Mouse (Mus musculus): ENCODE data around the gene Dhtkd1.
"Not testable (repeated sequence)": the region's sequence is repeated elsewhere in the genome, so short reads cannot be mapped to it uniquely, and the experiment has no call there.

Gene Dhtkd1

DNA sequence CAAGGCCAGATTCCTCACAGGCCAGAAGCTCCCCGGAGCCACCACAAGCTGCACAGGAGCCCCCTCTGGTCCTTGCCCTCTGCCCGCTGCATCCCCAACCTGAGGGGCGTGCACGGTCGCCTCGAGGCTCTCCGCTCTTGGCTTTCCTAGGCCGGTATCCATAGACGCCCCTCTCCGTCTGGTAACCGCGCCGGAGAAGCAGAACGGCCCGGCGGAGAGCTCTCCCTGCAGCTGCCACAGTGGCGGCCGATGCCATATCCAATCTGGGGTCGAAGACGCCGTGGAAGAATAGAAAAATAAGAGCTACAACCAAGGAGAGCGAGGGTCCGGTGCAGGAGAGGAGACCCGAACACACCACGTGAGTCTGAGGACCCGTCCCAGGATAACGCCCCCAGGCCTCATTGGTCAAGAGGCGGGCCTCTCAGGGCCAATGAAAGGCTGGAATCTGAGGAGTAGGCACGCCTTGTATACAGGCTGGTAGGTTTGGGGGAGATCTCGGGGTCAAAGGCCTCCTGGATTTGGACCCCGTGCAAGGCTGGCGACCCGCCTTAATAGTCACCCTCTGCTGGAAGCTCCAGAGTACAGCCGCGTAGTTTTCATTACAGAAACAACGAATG lies at the start of gene Dhtkd1:
Gene Dhtkd1 (minus strand): TSS at position 377 of the 617 bp plus-strand sequence.
- peak; percentile 32 for DNase-seq (ENCODE audit: low read depth, low spot score)

DNA sequence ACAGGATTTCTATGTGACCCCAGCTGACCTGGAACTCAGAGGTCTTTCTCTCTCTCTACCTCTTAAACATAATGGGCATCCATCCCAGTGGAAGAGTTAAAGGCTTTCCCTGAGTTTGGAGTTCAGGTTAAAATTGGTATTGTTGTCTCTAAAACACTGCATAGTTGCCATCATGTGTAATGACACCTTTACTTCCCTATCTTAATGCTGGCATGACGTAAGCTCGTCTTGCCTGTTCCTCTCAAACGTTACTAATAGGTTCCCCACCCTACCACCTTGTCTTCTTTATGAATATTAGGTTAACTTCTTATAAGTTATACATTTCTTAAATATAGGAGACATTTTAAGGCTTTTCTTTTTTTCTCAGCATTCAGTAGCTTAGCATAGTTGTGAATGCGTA lies 34.9 kb upstream of the Dhtkd1 start:
- DNase-seq (ENCODE audit: low read depth, low spot score): no peak

DNA sequence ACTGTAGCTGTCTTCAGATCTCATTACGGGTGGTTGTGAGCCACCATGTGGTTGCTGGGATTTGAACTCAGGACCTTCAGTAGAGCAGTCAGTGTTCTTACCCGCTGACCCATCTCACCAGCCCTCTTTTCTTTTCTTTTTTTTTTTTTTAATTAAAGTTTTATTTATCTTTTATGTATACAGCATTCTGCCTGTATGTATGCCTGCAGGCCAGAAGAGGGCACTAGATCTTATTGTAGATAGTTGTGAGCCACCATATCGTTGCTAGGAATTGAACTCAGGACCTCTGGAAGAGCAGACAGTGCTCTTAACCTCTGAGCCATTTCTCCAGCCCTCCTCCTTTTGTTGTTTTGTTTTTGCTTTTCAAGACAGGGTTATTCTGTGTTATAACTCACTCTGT lies 28.0 kb upstream of the Dhtkd1 start:
- not testable (repeated sequence) for DNase-seq (ENCODE audit: low read depth, low spot score)

DNA sequence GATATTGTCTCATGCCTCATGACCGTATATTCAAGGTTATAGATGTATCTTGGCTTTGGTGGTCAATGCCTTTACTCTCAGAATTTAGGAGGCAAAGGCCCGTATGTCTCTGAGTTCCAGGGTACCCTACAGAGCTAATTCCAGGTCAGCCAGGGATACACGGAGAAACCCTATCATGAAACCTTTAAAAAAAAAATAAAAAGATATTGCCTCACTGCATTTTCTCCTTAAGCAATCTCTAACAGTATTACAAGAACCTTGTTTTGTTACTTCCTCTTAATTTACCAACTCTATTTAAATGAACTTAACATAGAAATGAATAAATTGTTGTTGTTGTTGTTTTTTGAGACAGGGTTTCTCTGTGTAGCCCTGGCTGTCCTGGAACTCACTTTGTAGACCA lies 23.4 kb upstream of the Dhtkd1 start:
- DNase-seq (ENCODE audit: low read depth, low spot score): no peak

DNA sequence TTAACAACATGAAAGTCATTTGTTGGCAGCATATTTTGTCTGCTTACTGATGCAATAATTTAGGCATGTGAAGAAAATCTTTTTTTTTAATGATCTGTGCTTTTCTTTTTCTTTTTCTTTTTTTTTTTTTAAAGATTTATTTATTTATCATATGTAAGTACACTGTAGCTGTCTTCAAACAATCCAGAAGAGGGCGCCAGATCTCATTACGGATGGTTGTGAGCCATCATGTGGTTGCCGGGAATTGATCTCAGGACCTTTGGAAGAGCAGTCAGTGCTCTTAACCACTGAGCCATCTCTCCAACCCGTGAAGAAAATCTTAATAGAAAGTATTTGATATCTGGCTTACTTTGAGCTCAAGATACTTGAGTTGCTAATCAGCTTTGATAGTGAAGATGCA lies 21.1 kb upstream of the Dhtkd1 start:
- peak; percentile 25 for DNase-seq (ENCODE audit: low read depth, low spot score)

DNA sequence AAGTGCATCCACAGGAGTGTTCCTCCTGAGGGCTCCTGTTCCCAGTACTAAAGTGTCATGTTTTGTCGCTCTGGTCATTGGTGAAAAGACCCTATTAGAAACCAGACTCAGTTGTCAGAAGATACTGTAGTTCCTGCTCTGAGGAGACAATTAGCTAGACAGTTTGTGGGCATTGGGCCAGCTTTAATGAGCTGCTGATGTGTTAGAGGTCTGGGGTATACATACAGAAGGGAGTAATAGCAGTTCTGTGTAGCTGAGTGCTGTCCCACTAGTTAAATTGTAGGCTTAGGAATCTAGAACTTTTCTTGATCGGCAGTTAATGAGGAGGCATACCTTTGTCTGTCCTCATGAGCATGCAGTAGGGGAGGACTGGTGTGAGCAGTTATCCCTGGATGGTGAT lies 19.7 kb upstream of the Dhtkd1 start:
- DNase-seq (ENCODE audit: low read depth, low spot score): no peak

DNA sequence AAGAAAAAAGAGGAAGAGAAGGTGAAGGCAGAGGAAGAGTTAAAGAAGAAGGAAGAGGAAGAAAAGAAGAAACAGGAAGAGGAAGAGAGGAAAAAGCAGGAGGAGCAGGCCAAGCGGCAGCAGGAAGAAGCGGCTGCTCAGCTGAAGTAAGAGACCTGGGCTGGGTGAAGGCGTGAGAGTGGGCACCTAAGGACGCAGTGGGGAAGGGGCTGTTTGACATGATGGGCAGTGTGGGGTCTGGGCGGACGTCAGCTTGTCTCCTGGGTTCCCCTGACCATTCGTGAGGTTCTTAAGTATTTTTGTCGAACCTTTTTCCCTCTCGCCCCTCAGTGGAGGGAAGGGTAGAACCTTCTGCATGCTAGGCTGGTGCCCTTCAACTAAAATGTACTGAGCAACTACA lies 15.1 kb upstream of the Dhtkd1 start:
- DNase-seq (ENCODE audit: low read depth, low spot score): no peak

DNA sequence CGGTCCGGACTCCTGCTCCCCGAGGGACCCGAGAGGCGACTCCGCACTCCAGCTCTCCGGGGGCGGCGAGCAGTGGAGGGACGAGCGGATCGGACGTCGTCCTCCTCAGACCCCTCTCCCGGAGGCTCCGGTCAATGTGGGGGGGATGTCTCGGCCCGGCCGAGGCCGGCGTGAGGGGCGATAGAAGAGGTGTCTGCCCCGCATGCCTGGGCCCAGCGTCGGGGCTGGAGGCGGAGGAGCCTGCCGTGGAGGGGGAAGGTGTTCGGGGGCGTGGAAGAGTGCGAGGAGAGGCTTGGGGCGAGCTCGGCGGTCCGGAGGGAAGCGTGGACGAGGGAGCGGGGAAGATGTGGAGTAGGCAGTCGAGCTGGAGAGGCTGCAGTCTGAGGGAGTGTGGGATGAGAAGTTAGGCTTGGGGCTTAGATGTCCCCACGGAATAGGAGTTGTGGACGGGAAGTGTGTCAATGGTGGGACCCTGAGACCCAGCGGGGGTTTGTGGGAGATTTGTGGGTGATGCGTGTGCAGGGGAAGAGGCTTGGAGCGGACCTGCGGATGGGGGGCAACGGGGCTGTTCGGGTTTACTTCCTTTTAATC lies 9.1 kb upstream of the Dhtkd1 start:
- peak; percentile 64 for DNase-seq (ENCODE audit: low read depth, low spot score)

DNA sequence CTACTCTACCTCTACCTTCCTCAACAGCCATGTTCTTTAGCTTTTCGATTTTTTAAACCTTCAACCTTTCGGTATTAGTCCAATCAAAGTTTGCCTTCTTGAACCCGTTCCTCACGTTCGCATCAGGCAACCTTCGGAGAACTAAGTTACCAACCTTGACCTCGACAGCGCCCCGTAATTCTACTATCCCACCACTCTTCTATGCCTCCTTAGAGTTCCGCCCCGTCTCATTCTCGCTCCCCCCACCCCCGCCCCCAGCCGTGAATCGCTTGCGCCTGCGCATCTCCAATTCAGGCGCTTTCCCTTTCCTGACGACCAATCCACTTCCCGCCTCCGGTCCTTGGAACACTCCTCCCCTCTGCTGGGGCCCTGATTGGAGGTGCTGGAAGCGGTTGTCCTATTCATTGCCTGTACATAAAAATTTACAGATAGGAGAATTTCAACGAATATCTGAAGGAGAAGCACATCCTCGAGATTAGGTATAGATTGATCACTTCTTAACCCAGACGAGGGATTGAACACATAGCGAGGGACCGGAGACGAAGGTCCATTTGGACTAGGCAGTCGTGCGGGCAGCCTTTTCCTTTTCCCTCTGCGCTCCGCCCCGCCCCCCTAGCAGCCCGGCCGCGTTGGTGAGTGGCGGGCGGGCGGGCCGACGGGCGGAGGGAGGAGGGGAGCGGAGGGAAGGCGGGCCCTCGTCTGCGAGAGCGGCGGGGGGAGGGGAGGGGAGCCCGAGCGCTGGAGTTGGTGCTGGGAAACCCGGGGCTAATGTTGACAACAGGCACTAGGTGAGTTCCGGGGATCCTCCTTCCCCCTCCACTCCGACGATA lies 8.4 kb upstream of the Dhtkd1 start, which contains the start of gene Upf2:
Gene Upf2 (plus strand): TSS at position 704 of the 830 bp plus-strand sequence.
- DNase-seq (ENCODE audit: low read depth, low spot score): peak; percentile 97

DNA sequence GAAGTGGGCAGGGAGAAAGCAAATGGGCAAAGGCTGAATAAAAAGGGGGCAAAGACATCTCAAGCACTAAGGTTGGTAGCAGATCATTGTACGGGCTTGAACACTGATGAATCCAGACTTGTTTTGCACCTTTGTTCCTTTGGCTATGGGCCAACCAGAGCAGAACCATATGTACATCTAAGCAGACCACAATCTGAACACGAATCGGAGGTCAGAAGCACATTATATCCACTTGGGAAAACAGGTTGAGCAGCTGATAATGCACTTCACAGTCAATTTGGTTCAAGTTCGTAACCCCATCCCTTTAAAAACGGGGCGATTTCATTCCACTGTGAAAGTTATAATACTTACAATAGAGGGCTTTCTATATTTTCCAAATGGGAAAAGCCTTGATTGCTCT lies 7.7 kb upstream of the Dhtkd1 start:
- peak; percentile 47 for DNase-seq (ENCODE audit: low read depth, low spot score)

DNA sequence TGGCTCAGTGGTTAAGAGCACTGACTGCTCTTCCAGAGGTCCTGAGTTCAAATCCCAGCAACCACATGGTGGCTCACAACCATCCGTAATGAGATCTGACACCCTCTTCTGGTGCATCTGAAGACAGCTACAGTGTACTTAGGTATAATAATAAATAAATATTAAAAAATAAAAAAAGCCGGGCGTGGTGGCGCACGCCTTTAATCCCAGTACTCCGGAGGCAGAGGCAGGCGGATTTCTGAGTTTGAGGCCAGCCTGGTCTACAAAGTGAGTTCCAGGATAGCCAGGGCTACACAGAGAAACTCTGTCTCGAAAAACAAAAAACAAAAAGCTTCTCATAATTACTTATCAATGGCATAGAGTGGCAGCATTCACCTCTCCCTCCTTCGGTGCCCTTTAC lies 7.2 kb upstream of the Dhtkd1 start:
- not testable (repeated sequence) for DNase-seq (ENCODE audit: low read depth, low spot score)

DNA sequence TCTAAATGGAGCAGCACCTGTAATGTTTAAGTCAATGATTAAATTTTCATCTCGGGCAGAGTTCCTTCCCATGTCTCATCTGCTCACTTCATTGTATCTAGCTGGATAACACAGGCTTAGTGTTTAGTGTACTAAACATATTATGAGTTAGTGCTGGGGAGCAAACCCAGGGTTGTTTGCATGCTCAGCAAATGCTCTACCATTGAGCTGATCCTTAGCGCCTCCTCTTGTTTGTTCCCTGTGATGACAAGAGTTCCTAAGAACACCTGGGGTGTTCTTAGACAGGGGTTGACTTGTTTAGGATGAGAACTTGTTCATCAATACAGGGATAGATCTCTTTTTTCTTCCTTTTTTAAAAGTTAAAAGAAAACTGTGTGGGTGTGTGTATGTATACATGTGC lies 6.4 kb upstream of the Dhtkd1 start:
- DNase-seq (ENCODE audit: low read depth, low spot score): no peak

DNA sequence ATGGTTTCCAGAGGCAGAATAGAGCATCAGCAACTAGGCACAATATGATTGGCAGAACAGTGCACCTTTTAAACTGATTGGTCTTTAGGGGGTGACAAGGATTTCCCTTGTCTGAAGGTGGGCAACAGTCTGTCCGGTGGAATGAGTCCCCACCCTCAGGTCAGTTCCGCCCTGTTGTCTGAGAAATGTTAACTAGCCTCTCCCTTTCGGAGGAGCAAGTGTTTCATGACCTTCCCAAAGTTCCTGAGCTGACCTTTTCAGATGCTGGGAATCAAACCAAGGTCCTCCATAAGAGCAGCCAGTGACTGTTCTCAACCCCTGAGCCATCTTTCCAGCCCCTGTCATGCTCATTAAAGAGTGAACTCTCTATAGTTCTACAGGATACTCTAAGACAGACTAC lies 4.3 kb upstream of the Dhtkd1 start:
- DNase-seq (ENCODE audit: low read depth, low spot score): no peak

DNA sequence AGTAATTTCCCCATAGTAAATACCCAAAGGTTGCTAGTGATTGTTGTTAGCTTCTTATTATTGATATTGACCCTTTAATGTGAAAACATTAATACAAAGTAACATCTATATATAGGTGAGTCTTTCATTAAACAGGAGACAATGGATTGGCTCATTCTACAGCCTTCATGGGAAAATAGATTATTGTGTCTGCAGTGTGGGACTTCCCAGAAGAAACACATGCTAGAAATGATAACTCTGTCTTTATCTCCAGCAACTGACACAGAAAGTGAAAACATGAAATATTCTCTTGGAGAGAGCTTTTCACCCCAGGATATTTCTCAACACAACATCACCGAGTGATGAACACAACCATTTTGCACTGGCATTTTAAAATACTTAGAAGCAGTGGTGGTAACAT lies 3.0 kb upstream of the Dhtkd1 start:
- DNase-seq (ENCODE audit: low read depth, low spot score): no peak

DNA sequence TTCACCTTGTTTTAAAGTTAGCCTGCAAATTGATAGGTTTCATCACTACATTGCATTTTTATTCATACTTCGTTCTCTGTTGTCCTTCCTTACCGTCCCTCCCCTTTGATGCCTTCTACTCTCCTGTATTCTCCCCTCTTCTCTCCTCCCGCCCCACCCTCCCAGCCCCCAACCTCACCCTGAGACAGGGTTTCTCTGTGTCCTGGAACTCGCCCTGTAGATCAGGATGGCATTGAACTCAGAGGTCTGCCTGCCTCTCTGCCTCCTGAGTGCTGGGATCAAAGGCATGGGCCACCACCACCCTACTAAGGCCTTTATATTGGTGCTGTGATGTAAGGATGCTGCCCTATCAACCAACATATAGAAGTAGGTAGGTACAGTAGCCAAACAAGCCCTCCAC lies 479 bp upstream of the Dhtkd1 start:
- DNase-seq (ENCODE audit: low read depth, low spot score): no peak

DNA sequence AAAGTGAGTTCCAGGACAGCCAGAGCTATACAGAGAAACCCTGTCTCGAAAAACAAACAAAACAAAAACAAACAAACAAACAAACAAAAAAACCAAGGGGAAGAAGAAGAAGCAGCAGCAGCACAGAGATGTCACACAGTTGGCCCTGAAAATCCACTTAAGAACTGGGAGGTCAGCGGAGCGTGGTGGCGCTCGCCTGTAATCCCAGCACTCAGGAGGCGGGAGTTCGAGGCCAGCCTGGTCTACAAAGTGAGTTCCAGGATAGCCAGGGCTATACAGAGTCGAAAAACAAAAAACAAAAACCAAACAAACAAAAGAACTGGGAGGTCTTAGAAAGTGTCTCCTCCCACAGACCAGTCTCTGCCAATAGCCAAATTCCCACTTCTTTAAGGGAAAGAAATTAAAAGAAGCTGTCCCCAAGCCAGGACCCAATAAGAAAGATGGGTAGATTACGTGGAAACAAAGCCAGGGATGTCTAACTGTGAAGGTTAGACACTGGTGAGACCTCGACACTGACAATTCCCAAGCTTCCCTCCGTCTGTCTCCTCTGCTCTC lies 654 bp downstream of the Dhtkd1 start:
- DNase-seq (ENCODE audit: low read depth, low spot score): no peak

DNA sequence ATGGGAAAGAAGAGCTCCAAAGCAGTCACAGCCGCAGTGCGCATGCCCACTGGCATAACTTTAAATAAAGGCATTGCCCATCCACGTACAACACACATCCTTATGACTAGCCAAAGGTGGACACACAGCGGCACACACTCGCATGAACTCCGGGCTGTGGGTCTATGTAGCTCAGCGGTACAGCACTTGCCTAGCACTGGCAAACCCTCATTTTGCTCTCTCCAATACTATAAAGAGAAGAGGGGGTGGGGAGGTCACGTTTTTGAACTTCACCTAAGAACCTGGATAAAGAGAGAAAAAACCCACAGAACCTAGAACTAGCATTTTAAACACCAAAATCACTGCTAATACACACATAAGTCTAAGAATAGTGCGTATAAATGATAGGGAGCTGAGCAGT lies 1.7 kb downstream of the Dhtkd1 start:
- DNase-seq (ENCODE audit: low read depth, low spot score): no peak

DNA sequence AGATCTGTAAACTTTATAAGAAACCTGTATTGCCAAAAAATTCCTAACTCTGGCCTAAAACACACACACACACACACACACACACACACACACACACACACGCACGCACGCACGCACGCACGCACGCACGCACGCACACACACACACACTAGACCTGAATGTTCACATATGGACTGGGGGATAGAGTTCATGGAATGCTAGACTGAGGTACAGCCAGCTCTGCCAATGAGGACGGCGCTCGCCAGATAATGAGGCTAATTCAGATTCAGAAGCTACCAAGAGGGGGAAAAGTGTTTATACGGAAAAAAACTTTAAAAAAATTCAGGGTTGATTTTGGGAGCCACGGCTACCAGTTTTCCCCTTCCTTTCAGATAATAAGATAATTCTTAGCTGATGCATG lies 2.7 kb downstream of the Dhtkd1 start:
- DNase-seq (ENCODE audit: low read depth, low spot score): no peak

DNA sequence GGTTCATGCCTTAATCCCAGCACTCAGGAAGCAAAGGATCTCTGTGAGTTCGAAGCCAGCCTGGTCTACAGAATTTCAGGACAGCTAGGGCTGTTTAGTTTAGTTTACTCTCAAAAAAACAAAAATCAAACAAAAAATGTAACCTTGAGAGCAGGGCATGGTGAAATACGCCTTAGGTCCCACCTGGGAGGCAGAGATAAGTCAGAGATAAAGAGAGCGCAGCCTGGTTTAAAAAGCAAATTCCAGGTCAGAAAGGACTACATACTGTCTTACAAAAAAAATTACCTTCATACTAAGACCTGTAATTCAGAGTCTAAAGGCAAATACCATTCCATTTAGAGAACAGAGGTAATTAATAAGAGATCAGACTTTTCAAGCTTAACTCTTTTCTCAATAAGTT lies 3.3 kb downstream of the Dhtkd1 start:
- DNase-seq (ENCODE audit: low read depth, low spot score): no peak

DNA sequence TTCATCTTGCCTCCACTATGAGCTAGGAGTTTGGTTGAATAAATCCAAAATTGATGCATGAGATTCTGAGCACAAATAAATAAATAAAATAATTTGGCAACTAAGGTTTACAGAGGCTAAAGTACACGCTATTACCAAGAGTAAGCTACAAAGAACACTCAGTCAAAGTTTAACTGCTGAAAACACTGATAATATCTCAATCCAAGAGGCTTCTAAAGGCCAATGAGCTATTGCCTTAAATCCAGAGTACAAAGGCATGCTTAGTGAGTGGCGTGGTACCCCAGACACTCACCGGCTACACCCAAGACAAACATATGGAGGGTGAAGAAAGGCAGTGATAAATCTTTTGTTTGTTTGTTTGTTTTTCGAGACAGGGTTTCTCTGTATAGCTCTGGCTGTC lies 6.0 kb downstream of the Dhtkd1 start:
- no peak for DNase-seq (ENCODE audit: low read depth, low spot score)

DNA sequence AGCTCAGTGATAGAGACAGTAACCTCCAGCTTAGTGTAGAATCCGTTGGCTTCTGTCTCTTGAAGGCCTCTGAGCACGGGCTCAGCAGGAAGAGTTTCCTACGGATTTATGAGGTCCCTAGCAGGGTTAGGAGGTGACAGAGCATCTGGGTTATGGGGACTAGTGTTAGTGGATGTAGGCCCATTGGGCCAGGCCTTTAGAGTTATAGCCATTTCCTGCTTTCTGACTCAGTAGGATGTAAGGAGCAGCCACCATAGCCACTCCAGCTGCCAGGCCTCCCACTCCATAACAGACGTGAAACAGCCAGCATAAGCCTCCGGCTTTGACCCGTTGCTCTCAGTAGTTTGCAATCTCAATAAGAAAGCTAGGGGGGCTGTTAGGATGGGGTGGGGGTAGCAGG lies 6.5 kb downstream of the Dhtkd1 start:
- DNase-seq (ENCODE audit: low read depth, low spot score): no peak

DNA sequence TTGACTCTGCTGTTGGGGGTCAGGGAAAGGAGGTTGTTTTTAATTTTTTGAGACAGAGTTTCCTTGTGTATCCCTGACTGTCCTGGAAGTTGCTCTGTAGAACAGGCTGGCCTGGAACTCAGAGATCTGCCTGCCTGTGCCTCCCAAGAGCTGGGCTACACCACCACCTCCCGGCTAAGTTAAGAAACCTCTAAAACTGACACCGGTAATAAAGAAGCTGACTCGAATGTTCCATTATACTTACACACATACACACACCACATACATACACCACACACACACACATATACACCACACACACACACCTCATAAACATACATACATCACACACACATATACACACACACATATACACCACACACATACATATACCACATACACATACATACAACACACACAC lies 7.7 kb downstream of the Dhtkd1 start:
- DNase-seq (ENCODE audit: low read depth, low spot score): no peak

DNA sequence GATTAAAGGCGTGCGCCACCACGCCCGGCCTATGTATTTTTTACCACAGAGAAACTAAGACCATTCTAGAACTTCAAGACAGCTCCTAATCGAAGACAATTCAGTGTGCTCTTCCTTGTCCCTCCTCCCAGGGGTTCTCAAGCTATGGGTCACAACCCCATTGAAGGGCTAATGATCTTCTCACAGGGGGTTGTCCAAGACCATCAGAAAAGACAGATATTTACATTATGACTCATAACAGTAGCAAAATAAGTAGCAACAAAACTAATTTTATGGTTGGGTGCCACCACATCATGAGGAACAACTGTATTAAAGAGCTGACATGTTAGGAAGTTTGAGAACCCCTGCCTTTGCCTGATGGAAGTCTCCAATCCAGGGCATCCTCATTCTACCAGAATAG lies 10.7 kb downstream of the Dhtkd1 start:
- DNase-seq (ENCODE audit: low read depth, low spot score): no peak
